Mouse (Mus musculus): ENCODE results near the gene Serinc1. TPM values are rescaled to one million over a fixed set of nuclear protein-coding genes. Genes with fewer than 3 reads are reported as not detected.

Gene Serinc1
- polyA plus RNA-seq, 1 experiment from 2014 or later = 243 TPM

Other genes starting within 250 kb of the Serinc1 start
- gene Hsf2, start 46.1 kb downstream of the Serinc1 start, polyA plus RNA-seq (2014; fragmentation: Nextera tagmentation; extraction: Ambion mirVana) = 71.2 and 77.3 TPM in 2 replicates
- gene Pkib, start 99.5 kb upstream of the Serinc1 start, polyA plus RNA-seq (2014; fragmentation: Nextera tagmentation; extraction: Ambion mirVana) = 2.1 and 4.1 TPM in 2 replicates